Mouse (Mus musculus): Measurements from ENCODE around the gene Ceacam3.

GRCm38 (mm10) chr7:17149931-17150330 is at the start of gene Ceacam3:
- TF ChIP-seq CTCF (IDR thresholded peaks at IDR 0.05; ENCODE audit: extremely low read depth, insufficient read depth, insufficient read length, insufficient replicate concordance) (no peak), POLR2A (IDR thresholded peaks at IDR 0.05; ENCODE audit: low read depth, low read length) (no peak)
